Mouse (Mus musculus) lung, postnatal 4 days (tissue): ENCODE data around the gene Stn1.
A peak's percentile ranks its signal among the peaks of the same experiment; 100 is the strongest.
"Not testable (repeated sequence)": the region's sequence is repeated elsewhere in the genome, so short reads cannot be mapped to it uniquely, and the experiment has no call there.

Experiments
- DNase-seq, 2 experiments: peaks; one replicate each; pipeline ENCODE4 v3.0.0; 2021

Stn1 gene

GRCm38 (mm10) chr19:47537300-47537792, at the start of gene Stn1:
TSS of gene Stn1 (minus strand) at chr19:47537507.
- peak; percentile 35 to 46 for DNase-seq

GRCm38 (mm10) chr19:47587009-47587408, 49.7 kb upstream of the Stn1 start:
- DNase-seq: no peak

- DNase-seq: no peak
Measured at GRCm38 (mm10) chr19:47585772-47586171, 48.5 kb upstream of the Stn1 start.

- peak; percentile 49 to 62 for DNase-seq
Measured at GRCm38 (mm10) chr19:47579788-47580631, 42.7 kb upstream of the Stn1 start.

- DNase-seq: peak; percentile 87 to 94
Measured at GRCm38 (mm10) chr19:47579225-47579787, 42.0 kb upstream of the Stn1 start, which contains the start of gene Slk. TSS of gene Slk (plus strand) at chr19:47579678.

- peak in 1 of 2 experiments; percentile 24 for DNase-seq
Measured at GRCm38 (mm10) chr19:47578581-47579224, 41.4 kb upstream of the Stn1 start.

GRCm38 (mm10) chr19:47573718-47574117, 36.4 kb upstream of the Stn1 start:
- no peak for DNase-seq

- not testable (repeated sequence) for DNase-seq
Measured at GRCm38 (mm10) chr19:47571981-47572380, 34.7 kb upstream of the Stn1 start.

GRCm38 (mm10) chr19:47570042-47570441, 32.7 kb upstream of the Stn1 start:
- DNase-seq: no peak

GRCm38 (mm10) chr19:47565994-47566393, 28.7 kb upstream of the Stn1 start:
- no peak for DNase-seq

- DNase-seq: peak in 1 of 2 experiments; percentile 46
Measured at GRCm38 (mm10) chr19:47565031-47565654, 27.8 kb upstream of the Stn1 start.

- no peak for DNase-seq
Measured at GRCm38 (mm10) chr19:47563715-47564114, 26.4 kb upstream of the Stn1 start.

- no peak for DNase-seq
Measured at GRCm38 (mm10) chr19:47561996-47562441, 24.7 kb upstream of the Stn1 start.

- DNase-seq: no peak
Measured at GRCm38 (mm10) chr19:47560544-47561161, 23.3 kb upstream of the Stn1 start.

- DNase-seq: no peak
Measured at GRCm38 (mm10) chr19:47559751-47560512, 22.6 kb upstream of the Stn1 start.

- DNase-seq: no peak
Measured at GRCm38 (mm10) chr19:47559145-47559544, 21.8 kb upstream of the Stn1 start.

- DNase-seq: no peak
Measured at GRCm38 (mm10) chr19:47549584-47549983, 12.3 kb upstream of the Stn1 start.

GRCm38 (mm10) chr19:47549174-47549573, 11.9 kb upstream of the Stn1 start:
- no peak for DNase-seq

GRCm38 (mm10) chr19:47548432-47549076, 11.2 kb upstream of the Stn1 start:
- DNase-seq: no peak

GRCm38 (mm10) chr19:47545528-47545927, 8.2 kb upstream of the Stn1 start:
- no peak for DNase-seq

GRCm38 (mm10) chr19:47545055-47545454, 7.7 kb upstream of the Stn1 start:
- no peak for DNase-seq
